Mouse (Mus musculus) layer of hippocampus, adult 9-10 months (tissue): ENCODE results near the gene Elmsan1.
"Not testable (repeated sequence)": the region's sequence is repeated elsewhere in the genome, so short reads cannot be mapped to it uniquely, and the experiment has no call there.

Experiments
- DNase-seq: peaks from one replicate; pipeline ENCODE4 v3.0.0; 2022; ENCODE audit warnings: low spot score

Gene Elmsan1

GRCm38 (mm10) chr12:84218289-84219120 lies at the start of gene Elmsan1:
Gene Elmsan1 (minus strand): TSS chr12:84218881.
- peak; percentile 17 for DNase-seq

GRCm38 (mm10) chr12:84267264-84267663 lies 48.6 kb upstream of the Elmsan1 start:
- no peak for DNase-seq

- DNase-seq = no peak
Observed at GRCm38 (mm10) chr12:84260363-84260762, 41.7 kb upstream of the Elmsan1 start.

- DNase-seq = no peak
Observed at GRCm38 (mm10) chr12:84254886-84255285, 36.2 kb upstream of the Elmsan1 start.

GRCm38 (mm10) chr12:84252811-84253210 lies 34.1 kb upstream of the Elmsan1 start:
- no peak for DNase-seq

GRCm38 (mm10) chr12:84249217-84249616 lies 30.5 kb upstream of the Elmsan1 start:
- peak; percentile 21 for DNase-seq

GRCm38 (mm10) chr12:84245683-84246082 lies 27.0 kb upstream of the Elmsan1 start:
- no peak for DNase-seq

GRCm38 (mm10) chr12:84243076-84243770 lies 24.5 kb upstream of the Elmsan1 start:
- no peak for DNase-seq

GRCm38 (mm10) chr12:84237036-84237435 lies 18.4 kb upstream of the Elmsan1 start:
- not testable (repeated sequence) for DNase-seq

GRCm38 (mm10) chr12:84235981-84236752 lies 17.5 kb upstream of the Elmsan1 start:
- DNase-seq = no peak

- DNase-seq = no peak
Observed at GRCm38 (mm10) chr12:84235577-84235976, 16.9 kb upstream of the Elmsan1 start.

- DNase-seq = no peak
Observed at GRCm38 (mm10) chr12:84233488-84234100, 14.9 kb upstream of the Elmsan1 start.

- DNase-seq = no peak
Observed at GRCm38 (mm10) chr12:84226117-84226840, 7.6 kb upstream of the Elmsan1 start.

GRCm38 (mm10) chr12:84222405-84222961 lies 3.8 kb upstream of the Elmsan1 start:
- DNase-seq = peak; percentile 17

GRCm38 (mm10) chr12:84220951-84221891 lies 2.5 kb upstream of the Elmsan1 start:
- DNase-seq = no peak

- no peak for DNase-seq
Observed at GRCm38 (mm10) chr12:84220515-84220914, 1.8 kb upstream of the Elmsan1 start.

GRCm38 (mm10) chr12:84219121-84219561 lies 460 bp upstream of the Elmsan1 start:
- peak; percentile 15 for DNase-seq

- DNase-seq = peak; percentile 40
Observed at GRCm38 (mm10) chr12:84217508-84218131, 1.1 kb downstream of the Elmsan1 start.

GRCm38 (mm10) chr12:84217111-84217507 lies 1.6 kb downstream of the Elmsan1 start:
- no peak for DNase-seq
